Mouse (Mus musculus): ENCODE data around the gene Strn. TPM values are rescaled to one million over a fixed set of nuclear protein-coding genes. Genes with fewer than 3 reads are reported as not detected.
"Not testable (repeated sequence)": the region's sequence is repeated elsewhere in the genome, so short reads cannot be mapped to it uniquely, and the experiment has no call there.

The Strn gene
- polyA plus RNA-seq, 1 experiment from 2014 or later, result 6.7 TPM

DNA sequence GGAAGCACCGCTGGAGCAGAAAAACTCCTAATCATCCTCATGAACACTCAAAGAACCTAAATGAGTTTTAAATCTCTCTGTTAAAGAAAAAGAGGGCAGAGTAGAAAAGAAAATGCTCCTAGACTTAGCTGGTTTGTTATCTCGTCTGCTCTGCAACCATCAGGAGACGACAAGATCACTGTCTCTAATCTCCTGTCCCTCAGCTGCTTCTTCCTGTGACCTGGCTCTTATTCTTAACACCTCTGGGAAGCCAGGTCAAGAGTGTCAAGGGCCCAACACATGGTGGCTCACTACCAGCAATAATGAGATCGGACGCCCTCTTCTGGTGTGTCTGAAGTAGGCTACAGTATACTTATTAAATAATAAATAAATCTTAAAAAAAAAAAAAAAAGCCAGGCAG lies 40.1 kb downstream of the Strn start:
- no peak for DNase-seq (ENCODE audit: low spot score, missing footprints)

DNA sequence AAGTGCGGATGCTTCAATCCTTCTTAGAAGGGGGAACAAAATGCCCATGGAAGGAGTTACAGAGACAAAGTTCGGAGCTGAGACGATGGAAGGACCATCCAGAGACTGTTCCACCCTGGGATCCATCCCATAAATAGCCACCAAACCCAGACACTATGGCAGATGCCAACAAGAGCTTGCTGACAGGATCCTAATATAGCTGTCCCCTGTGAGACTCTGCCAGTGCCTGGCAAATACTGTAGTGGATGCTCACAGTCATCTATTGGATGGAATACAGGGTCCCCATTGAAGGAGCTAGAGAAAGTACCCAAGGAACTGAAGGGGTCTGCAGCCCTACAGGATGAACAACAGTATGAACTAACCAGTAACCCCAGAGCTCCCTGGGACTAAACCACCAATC lies 47.8 kb downstream of the Strn start:
- H3K9me3 ChIP-seq (ENCODE audit: control insufficient read depth, low read length); H3K4me2 ChIP-seq; H3K36me3 ChIP-seq (ENCODE audit: control insufficient read depth, insufficient read depth, low read length); DNase-seq (ENCODE audit: low spot score, missing footprints); H3K4me3 ChIP-seq (ENCODE audit: low read depth, low read length); ATAC-seq (ENCODE audit: low FRiP score); H3K4me1 ChIP-seq (ENCODE audit: control insufficient read depth, insufficient read depth, low read length); H3K27me3 ChIP-seq (ENCODE audit: control insufficient read depth, insufficient read depth, low read length); H3K9ac ChIP-seq (ENCODE audit: low read length); H3K27ac ChIP-seq (ENCODE audit: low read depth, low read length): not testable (repeated sequence)
- 92% methylated on average over 3 of the region's 3 CpGs for WGBS

More for the DNA sequence above, 40.1 kb downstream of the Strn start:
- Histone ChIP-seq H3K4me1 (ENCODE audit: control insufficient read depth, insufficient read depth, low read length) (no peaks in the 10 kb centered on the region), H3K27me3 (ENCODE audit: control insufficient read depth, insufficient read depth, low read length) (no peaks in the 10 kb centered on the region), H3K36me3 (ENCODE audit: control insufficient read depth, insufficient read depth, low read length) (no peaks in the 10 kb centered on the region), H3K9me3 (ENCODE audit: control insufficient read depth, low read length) (no peaks in the 10 kb centered on the region), H3K27ac (ENCODE audit: low read depth, low read length) (no peak overlapping the region), H3K4me3 (ENCODE audit: low read depth, low read length) (no peak overlapping the region), H3K4me2 (no peak overlapping the region), H3K9ac (ENCODE audit: low read length) (no peak overlapping the region)
- no peak for ATAC-seq (ENCODE audit: low FRiP score)
- 78% methylated on average over 5 of the region's 5 CpGs for WGBS

DNA sequence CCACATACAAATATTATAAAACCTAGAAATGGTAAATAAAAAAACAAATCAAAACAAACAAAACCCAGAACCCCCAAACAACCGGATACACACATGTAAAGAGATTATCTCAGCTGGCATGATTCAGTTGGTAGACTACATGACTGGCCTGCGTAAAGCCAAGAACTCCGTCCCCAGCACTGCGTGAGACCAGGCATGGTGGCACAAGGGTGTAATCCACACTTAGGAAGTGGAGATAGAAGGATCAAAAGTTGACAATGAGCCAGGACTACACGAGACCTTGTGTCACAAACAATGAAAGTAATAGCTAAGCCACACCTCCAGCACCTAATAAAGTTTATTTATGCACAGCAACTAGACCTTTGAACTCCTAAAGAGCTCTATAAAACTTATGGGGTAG lies 49.0 kb downstream of the Strn start:
- Histone ChIP-seq H3K4me2 (no peak overlapping the region), H3K27me3 (ENCODE audit: control insufficient read depth, insufficient read depth, low read length) (no peaks in the 10 kb centered on the region), H3K9me3 (ENCODE audit: control insufficient read depth, low read length) (peaks cover 5% of the 10 kb centered on the region; the same call in 1 of the 2 replicates), H3K4me3 (ENCODE audit: low read depth, low read length) (no peak overlapping the region), H3K36me3 (ENCODE audit: control insufficient read depth, insufficient read depth, low read length) (peaks cover 3% of the 10 kb centered on the region), H3K4me1 (ENCODE audit: control insufficient read depth, insufficient read depth, low read length) (no peaks in the 10 kb centered on the region), H3K27ac (ENCODE audit: low read depth, low read length) (no peak overlapping the region), H3K9ac (ENCODE audit: low read length) (no peak overlapping the region)
- ATAC-seq (ENCODE audit: low FRiP score) (no peak), DNase-seq (ENCODE audit: low spot score, missing footprints) (no peak)
- 96% methylated on average over 5 of the region's 5 CpGs for WGBS

DNA sequence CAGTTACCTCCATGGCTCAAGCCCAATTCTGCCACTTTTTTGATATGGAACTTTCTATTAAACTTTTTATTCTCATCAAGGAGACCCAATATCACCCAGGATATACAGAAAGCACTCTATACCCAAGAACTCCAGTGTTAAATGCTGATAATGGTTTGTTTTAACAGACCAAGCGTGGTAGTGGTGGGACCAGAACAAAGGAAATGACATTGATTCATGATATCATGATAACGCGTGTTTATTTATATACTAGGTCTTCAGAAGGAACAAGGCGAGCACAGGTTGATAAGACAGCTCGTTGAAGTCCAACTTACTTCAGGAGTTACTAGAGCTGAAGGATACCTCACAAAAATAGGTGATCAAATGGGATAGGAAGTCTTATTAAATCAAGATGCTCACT lies 52.0 kb downstream of the Strn start:
- DNase-seq (ENCODE audit: low spot score, missing footprints), result no peak
- H3K4me1 ChIP-seq (ENCODE audit: control insufficient read depth, insufficient read depth, low read length), result no peaks in the 10 kb centered on the region
- H3K27me3 ChIP-seq (ENCODE audit: control insufficient read depth, insufficient read depth, low read length), result no peaks in the 10 kb centered on the region
- WGBS, result 91% methylated on average over 5 of the region's 5 CpGs
- no peaks in the 10 kb centered on the region for H3K36me3 ChIP-seq (ENCODE audit: control insufficient read depth, insufficient read depth, low read length)
- no peaks in the 10 kb centered on the region for H3K9me3 ChIP-seq (ENCODE audit: control insufficient read depth, low read length)
- ATAC-seq (ENCODE audit: low FRiP score), result no peak
- no peak overlapping the region for H3K27ac ChIP-seq (ENCODE audit: low read depth, low read length)
- no peak overlapping the region for H3K9ac ChIP-seq (ENCODE audit: low read length)
- H3K4me2 ChIP-seq, result no peak overlapping the region
- H3K4me3 ChIP-seq (ENCODE audit: low read depth, low read length), result no peak overlapping the region

DNA sequence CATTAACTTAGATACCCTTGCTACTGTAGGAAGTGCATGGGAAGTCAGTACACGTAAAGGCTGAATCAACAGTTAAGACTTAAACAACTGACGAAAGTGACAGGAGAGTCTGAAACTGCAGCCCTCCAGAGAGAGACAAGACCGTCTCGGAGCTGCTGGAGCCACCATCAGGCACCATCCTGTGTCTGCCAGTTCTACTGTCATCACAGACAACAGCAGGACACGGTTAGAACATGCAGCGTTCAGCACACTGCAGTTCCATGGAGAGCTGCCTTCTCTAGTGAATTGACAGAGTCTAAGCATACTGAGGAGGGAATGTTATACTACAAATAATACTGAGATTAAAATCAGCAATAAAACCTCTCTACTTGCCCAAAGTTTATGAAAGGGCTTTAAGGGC lies 54.6 kb downstream of the Strn start:
- H3K27ac ChIP-seq (ENCODE audit: low read depth, low read length), result no peak overlapping the region
- DNase-seq (ENCODE audit: low spot score, missing footprints) (no peak), ATAC-seq (ENCODE audit: low FRiP score) (no peak)
- H3K4me1 ChIP-seq (ENCODE audit: control insufficient read depth, insufficient read depth, low read length), result no peaks in the 10 kb centered on the region
- H3K4me2 ChIP-seq, result no peak overlapping the region
- H3K4me3 ChIP-seq (ENCODE audit: low read depth, low read length), result no peak overlapping the region
- H3K36me3 ChIP-seq (ENCODE audit: control insufficient read depth, insufficient read depth, low read length), result no peaks in the 10 kb centered on the region
- H3K9me3 ChIP-seq (ENCODE audit: control insufficient read depth, low read length), result no peaks in the 10 kb centered on the region
- H3K27me3 ChIP-seq (ENCODE audit: control insufficient read depth, insufficient read depth, low read length), result no peaks in the 10 kb centered on the region
- no peak overlapping the region for H3K9ac ChIP-seq (ENCODE audit: low read length)
- WGBS, result 86% methylated on average over 6 of the region's 6 CpGs

DNA sequence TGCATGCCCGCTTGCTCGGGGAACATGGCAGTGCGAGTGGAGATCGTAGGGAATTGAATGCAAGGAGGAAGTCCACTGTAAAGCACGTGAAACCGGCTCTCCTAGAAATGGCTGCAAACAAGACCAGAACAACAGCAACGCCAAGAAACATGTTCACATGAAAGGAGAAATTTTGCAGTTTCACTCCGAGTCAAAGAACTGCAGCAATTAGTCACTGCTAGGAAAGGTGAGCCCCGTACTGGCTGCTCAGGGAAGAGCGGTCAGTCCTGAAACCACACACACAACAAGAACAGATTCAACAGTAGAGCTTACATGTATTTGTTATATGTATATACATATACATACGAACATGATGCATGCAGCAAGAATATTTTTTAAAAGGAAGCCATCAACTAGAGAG lies 57.5 kb downstream of the Strn start:
- DNase-seq (ENCODE audit: low spot score, missing footprints), result no peak
- H3K4me3 ChIP-seq (ENCODE audit: low read depth, low read length), result no peak overlapping the region
- no peak overlapping the region for H3K4me2 ChIP-seq
- H3K9me3 ChIP-seq (ENCODE audit: control insufficient read depth, low read length), result no peaks in the 10 kb centered on the region
- no peak overlapping the region for H3K9ac ChIP-seq (ENCODE audit: low read length)
- H3K4me1 ChIP-seq (ENCODE audit: control insufficient read depth, insufficient read depth, low read length), result no peaks in the 10 kb centered on the region
- 91% methylated on average over 11 of the region's 11 CpGs for WGBS
- no peak for ATAC-seq (ENCODE audit: low FRiP score)
- H3K27ac ChIP-seq (ENCODE audit: low read depth, low read length), result no peak overlapping the region
- no peaks in the 10 kb centered on the region for H3K36me3 ChIP-seq (ENCODE audit: control insufficient read depth, insufficient read depth, low read length)
- H3K27me3 ChIP-seq (ENCODE audit: control insufficient read depth, insufficient read depth, low read length), result no peaks in the 10 kb centered on the region

DNA sequence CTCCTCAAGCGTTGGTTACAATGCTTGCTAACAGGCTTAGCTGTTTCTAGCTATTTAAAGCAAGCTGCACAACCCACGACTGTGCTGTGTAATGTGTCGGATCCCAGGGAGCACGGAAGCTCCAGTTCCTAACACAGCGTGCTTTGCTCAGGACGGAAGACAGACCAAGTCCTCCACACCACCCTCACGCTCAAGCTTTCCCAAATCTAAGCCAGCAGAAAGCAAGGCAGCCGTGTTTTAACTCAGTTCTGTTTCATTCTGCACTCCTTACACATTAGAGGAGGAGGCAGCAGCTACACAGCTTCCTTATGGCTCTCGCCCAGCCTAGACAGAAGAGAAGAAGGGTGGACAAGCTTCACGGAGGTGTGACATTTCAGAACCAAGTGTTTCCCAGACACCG lies 60.2 kb downstream of the Strn start:
- no peak overlapping the region for H3K4me2 ChIP-seq
- H3K9ac ChIP-seq (ENCODE audit: low read length), result no peak overlapping the region
- no peaks in the 10 kb centered on the region for H3K36me3 ChIP-seq (ENCODE audit: control insufficient read depth, insufficient read depth, low read length)
- H3K27ac ChIP-seq (ENCODE audit: low read depth, low read length), result no peak overlapping the region
- no peak overlapping the region for H3K4me3 ChIP-seq (ENCODE audit: low read depth, low read length)
- ATAC-seq (ENCODE audit: low FRiP score) (no peak), DNase-seq (ENCODE audit: low spot score, missing footprints) (no peak)
- no peaks in the 10 kb centered on the region for H3K27me3 ChIP-seq (ENCODE audit: control insufficient read depth, insufficient read depth, low read length)
- 89% methylated on average over 11 of the region's 11 CpGs for WGBS
- no peaks in the 10 kb centered on the region for H3K4me1 ChIP-seq (ENCODE audit: control insufficient read depth, insufficient read depth, low read length)
- H3K9me3 ChIP-seq (ENCODE audit: control insufficient read depth, low read length), result no peaks in the 10 kb centered on the region

DNA sequence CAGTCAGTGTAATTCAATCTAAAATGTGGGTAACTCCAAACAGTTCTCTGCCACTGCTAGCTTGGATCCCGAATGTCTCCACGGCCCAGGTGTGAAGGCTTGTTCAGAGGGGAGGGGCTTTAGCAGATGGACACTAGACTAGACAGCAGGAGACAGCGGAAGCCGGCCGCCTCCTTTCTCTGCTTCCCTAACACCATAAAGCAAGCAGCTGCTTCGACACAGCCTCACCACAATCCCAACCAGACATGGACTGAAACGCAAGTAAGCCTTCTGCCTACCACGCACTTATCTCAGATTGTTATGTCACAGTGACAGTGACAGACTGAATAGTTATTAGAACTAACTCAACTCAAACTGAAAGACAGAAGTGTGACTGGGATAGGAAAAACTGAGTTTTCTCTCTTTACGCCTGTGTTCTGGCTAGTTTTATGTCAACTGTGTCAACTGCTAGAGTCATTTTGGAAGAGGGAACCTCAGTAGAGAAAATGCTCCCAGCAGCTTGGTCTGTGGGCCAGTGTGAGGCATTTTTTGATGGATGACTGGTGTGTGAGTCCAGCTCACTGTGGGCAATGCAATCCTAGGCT lies 71.9 kb downstream of the Strn start:
- 86% methylated on average over 9 of the region's 9 CpGs for WGBS
- H3K9me3 ChIP-seq (ENCODE audit: control insufficient read depth, low read length), result no peaks in the 10 kb centered on the region; the same call in 1 of the 2 replicates
- DNase-seq (ENCODE audit: low spot score, missing footprints) (no peak), ATAC-seq (ENCODE audit: low FRiP score) (no peak)
- no peaks in the 10 kb centered on the region for H3K27me3 ChIP-seq (ENCODE audit: control insufficient read depth, insufficient read depth, low read length)
- H3K27ac ChIP-seq (ENCODE audit: low read depth, low read length), result no peak overlapping the region
- no peak overlapping the region for H3K4me3 ChIP-seq (ENCODE audit: low read depth, low read length)
- peaks cover 7% of the 10 kb centered on the region; the same call in 1 of the 2 replicates for H3K36me3 ChIP-seq (ENCODE audit: control insufficient read depth, insufficient read depth, low read length)
- H3K9ac ChIP-seq (ENCODE audit: low read length), result no peak overlapping the region
- no peaks in the 10 kb centered on the region for H3K4me1 ChIP-seq (ENCODE audit: control insufficient read depth, insufficient read depth, low read length)
- H3K4me2 ChIP-seq, result no peak overlapping the region

DNA sequence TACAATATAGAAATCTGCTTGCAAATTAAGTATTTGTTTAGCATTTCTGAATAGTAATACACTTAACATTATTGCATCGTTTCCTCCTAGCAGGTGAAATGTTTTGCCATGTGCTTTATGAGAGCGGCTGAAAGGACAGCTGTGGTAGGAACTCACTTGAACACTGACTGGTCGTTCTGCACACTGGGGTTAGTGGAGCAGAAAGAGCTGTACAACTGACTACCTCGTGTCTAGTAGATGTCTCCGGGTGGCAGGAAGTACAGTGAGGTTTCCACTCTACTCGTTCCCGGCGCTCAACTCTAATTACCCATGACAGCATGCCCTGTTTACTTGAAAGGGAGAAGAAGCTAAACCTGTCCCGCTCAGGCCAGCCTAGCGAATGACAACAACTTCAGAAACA lies 82.2 kb downstream of the Strn start:
- WGBS, result 88% methylated on average over 10 of the region's 10 CpGs
- Histone ChIP-seq H3K4me3 (ENCODE audit: low read depth, low read length) (no peak overlapping the region), H3K9me3 (ENCODE audit: control insufficient read depth, low read length) (no peaks in the 10 kb centered on the region; the same call in 1 of the 2 replicates), H3K9ac (ENCODE audit: low read length) (no peak overlapping the region), H3K27me3 (ENCODE audit: control insufficient read depth, insufficient read depth, low read length) (no peaks in the 10 kb centered on the region), H3K27ac (ENCODE audit: low read depth, low read length) (no peak overlapping the region), H3K36me3 (ENCODE audit: control insufficient read depth, insufficient read depth, low read length) (peaks cover 6% of the 10 kb centered on the region; the same call in 1 of the 2 replicates), H3K4me1 (ENCODE audit: control insufficient read depth, insufficient read depth, low read length) (no peaks in the 10 kb centered on the region), H3K4me2 (no peak overlapping the region)
- DNase-seq (ENCODE audit: low spot score, missing footprints) (no peak), ATAC-seq (ENCODE audit: low FRiP score) (no peak)
